Mouse (Mus musculus): ENCODE measurements around the gene Fggy.

- TF ChIP-seq CTCF (IDR thresholded peaks at IDR 0.05; ENCODE audit: control insufficient read depth, insufficient read depth, insufficient replicate concordance, low read depth, low read length) (no peak), POLR2A (IDR thresholded peaks at IDR 0.05; ENCODE audit: control insufficient read depth, low read depth, low read length) (no peak)
These were observed 348.8 kb downstream of the Fggy start for GRCm38 (mm10) chr4:95906141-95906540.
